Mouse (Mus musculus) brain, embryonic 14.5 days (tissue): Measurements from ENCODE around the gene Rnf220.

Experiments used
- CTCF ChIP-seq: fragments of 200-500 bp; IDR thresholded peaks from 2 replicates; pipeline ENCODE4 v1.5.1; 2012; ENCODE audit warnings: inconsistent platforms, mild to moderate bottlenecking, moderate library complexity, borderline replicate concordance; ENCODE audit not compliant: insufficient read depth, insufficient read length; ENCODE audit errors: extremely low read depth
- POLR2A ChIP-seq: fragments of 200-500 bp; IDR thresholded peaks from 2 replicates; pipeline ENCODE4 v1.6.1; 2012; ENCODE audit warnings: mild to moderate bottlenecking, inconsistent platforms, borderline replicate concordance; ENCODE audit not compliant: poor library complexity, insufficient read depth, insufficient read length, severe bottlenecking; ENCODE audit errors: extremely low read depth

DNA sequence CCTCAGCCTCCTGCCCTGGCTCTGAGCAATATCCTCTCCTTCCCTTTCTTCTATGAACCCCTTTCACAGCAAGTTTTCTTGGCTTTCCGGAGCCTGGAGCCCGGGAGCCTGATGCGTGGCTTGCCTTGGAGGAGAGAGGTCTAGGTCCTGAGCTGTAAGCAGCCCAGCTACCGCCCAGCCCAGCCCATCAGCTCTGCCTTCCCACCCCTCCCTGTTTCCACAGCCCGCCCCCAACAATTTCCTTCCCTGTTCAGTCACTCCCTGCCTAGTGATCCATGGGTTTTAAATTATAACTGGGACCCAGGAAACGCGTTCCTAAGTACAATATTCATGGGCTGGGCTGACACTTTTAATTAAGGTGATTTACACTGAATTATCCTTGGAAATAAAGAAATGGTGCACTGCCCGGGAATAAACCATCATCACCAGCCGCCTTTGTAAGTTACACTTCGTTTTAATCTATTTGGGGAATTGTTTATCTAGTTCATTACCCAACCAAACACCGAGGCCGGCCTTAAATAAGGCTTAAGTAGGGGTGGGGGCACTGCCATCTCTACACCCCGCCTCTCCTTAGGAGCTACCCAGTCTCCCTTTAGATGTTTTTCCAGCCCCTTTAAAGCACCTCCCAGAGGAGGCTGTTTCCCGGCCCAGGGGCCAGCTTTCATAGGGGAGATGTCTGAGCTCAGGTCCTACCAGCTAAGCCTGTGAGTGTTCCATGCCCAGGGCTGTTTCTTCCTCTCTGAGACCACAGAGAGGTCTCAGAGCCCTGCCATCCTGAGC is 194.6 kb downstream of the Rnf220 start:
- TF ChIP-seq CTCF (no peak), POLR2A (no peak)
